In the genomic region with DNA sequence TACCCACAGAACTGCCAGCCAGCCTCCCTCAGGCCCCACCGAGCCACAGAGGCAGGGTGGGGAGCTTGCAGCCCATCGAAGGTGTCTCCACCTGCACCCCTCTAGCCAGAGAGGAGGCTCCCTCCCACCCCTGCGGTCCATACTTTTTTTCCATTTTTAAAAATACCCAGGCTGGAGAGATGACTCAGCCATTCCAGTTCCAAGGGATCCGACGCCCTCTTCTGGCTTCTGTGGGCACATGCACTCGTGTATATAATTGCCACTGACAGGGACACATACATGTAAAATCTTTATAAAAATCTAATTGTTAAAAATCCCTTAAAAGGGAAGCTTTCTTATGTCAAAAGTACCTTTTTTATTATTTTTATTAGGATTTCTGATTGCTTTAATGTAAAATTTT, we compare ENCODE assay signal across 12 mouse cellular contexts. TPM values are rescaled to one million over a fixed set of nuclear protein-coding genes. Genes with fewer than 3 reads are reported as not detected.
DNase-seq lines count a peak whose midpoint lies in the region; ATAC-seq and TF ChIP-seq lines count a peak whose summit lies in the region.
"Had no signal": no experiment of that assay in that cellular context is flagged by ENCODE, and none has a peak within 500 bp of the region (broad histone marks: within the 10 kb centered on the region; RNA-seq: fewer than 3 reads in every experiment).

No protein-coding gene starts in this region.

- no peak overlapping the region for H3K4me2 ChIP-seq in forebrain, postnatal 0 days (ENCODE audit: low read depth)
- no peak overlapping the region for H3K4me2 ChIP-seq in liver, embryonic 11.5 days
- H3K4me2 ChIP-seq in liver, embryonic 14.5 days (ENCODE audit: low read depth): no peak overlapping the region
- H3K4me2 ChIP-seq: embryonic facial prominence, embryonic 15.5 days; heart, embryonic 12.5 days had no signal

- no peak overlapping the region for H3K27ac ChIP-seq in forebrain, postnatal 0 days (ENCODE audit: low read depth, low read length)
- H3K27ac ChIP-seq in forebrain, embryonic 10.5 days: no peak overlapping the region
- H3K27ac ChIP-seq in liver, embryonic 11.5 days (ENCODE audit: low read depth, low read length): no peak overlapping the region
- no peak overlapping the region for H3K27ac ChIP-seq in liver, embryonic 14.5 days
- H3K27ac ChIP-seq: embryonic facial prominence, embryonic 15.5 days had no signal

- H3K4me1 ChIP-seq in forebrain, postnatal 0 days (ENCODE audit: insufficient read depth): no peaks in the 10 kb centered on the region
- H3K4me1 ChIP-seq in forebrain, embryonic 10.5 days: no peaks in the 10 kb centered on the region
- peaks cover 11% of the 10 kb centered on the region for H3K4me1 ChIP-seq in liver, embryonic 11.5 days (replicated peaks; ENCODE audit: control insufficient read depth, insufficient read depth, low read length)
- peaks cover 8 to 15% of the 10 kb centered on the region in 2 experiments for H3K4me1 ChIP-seq in liver, embryonic 14.5 days (replicated peaks; ENCODE audit: control insufficient read depth in 2 of 2, insufficient read depth in 2 of 2, low read length in 1 of 2)
- H3K4me1 ChIP-seq: embryonic facial prominence, embryonic 15.5 days had no signal

- H3K9ac ChIP-seq in forebrain, postnatal 0 days: no peak overlapping the region
- no peak overlapping the region for H3K9ac ChIP-seq in liver, embryonic 11.5 days (ENCODE audit: low read depth, low read length)
- no peak overlapping the region for H3K9ac ChIP-seq in liver, embryonic 14.5 days (replicated peaks)
- H3K9ac ChIP-seq: embryonic facial prominence, embryonic 15.5 days; heart, embryonic 12.5 days had no signal

- H3K27me3 ChIP-seq in forebrain, postnatal 0 days (ENCODE audit: insufficient read depth, low read length): no peaks in the 10 kb centered on the region
- no peaks in the 10 kb centered on the region for H3K27me3 ChIP-seq in forebrain, embryonic 10.5 days (ENCODE audit: poor library complexity, severe bottlenecking)
- no peaks in the 10 kb centered on the region for H3K27me3 ChIP-seq in liver, embryonic 11.5 days (replicated peaks; ENCODE audit: control insufficient read depth, insufficient read depth, low read length)
- no peaks in the 10 kb centered on the region for H3K27me3 ChIP-seq in liver, embryonic 14.5 days (ENCODE audit: control insufficient read depth, insufficient read depth, low read length)
- H3K27me3 ChIP-seq: embryonic facial prominence, embryonic 15.5 days; heart, embryonic 12.5 days had no signal

- WGBS in forebrain, postnatal 0 days: 95% methylated on average over 6 of the region's 6 CpGs
- 94% methylated on average over 6 of the region's 6 CpGs for WGBS in forebrain, embryonic 10.5 days
- 93% methylated on average over 6 of the region's 6 CpGs for WGBS in liver, embryonic 11.5 days
- WGBS in liver, embryonic 14.5 days (ENCODE audit: insufficient replicate concordance): 73% methylated on average over 6 of the region's 6 CpGs

- no peak overlapping the region for H3K4me3 ChIP-seq in forebrain, postnatal 0 days (ENCODE audit: low read depth, low read length)
- H3K4me3 ChIP-seq in forebrain, embryonic 10.5 days: no peak overlapping the region
- no peak overlapping the region for H3K4me3 ChIP-seq in liver, embryonic 11.5 days (ENCODE audit: low read depth, low read length)
- no peak overlapping the region for H3K4me3 ChIP-seq in liver, embryonic 14.5 days (ENCODE audit: insufficient read depth in 1 of 2, low read depth in 2 of 2, low read length in 2 of 2)
- H3K4me3 ChIP-seq: embryonic facial prominence, embryonic 15.5 days; heart, embryonic 12.5 days had no signal

- H3K9me3 ChIP-seq in forebrain, postnatal 0 days (ENCODE audit: low read length): no peaks in the 10 kb centered on the region
- H3K9me3 ChIP-seq in forebrain, embryonic 10.5 days: no peaks in the 10 kb centered on the region
- H3K9me3 ChIP-seq in liver, embryonic 11.5 days (ENCODE audit: control insufficient read depth, low read length): no peaks in the 10 kb centered on the region
- H3K9me3 ChIP-seq in liver, embryonic 14.5 days (ENCODE audit: control insufficient read depth, low read length): no peaks in the 10 kb centered on the region
- H3K9me3 ChIP-seq: embryonic facial prominence, embryonic 15.5 days; heart, embryonic 12.5 days had no signal

- TF ChIP-seq EP300 in liver, embryonic 14.5 days (IDR thresholded peaks at IDR 0.05; ENCODE audit: low read depth): no peak

- peaks cover 48% of the 10 kb centered on the region for H3K36me3 ChIP-seq in forebrain, postnatal 0 days (ENCODE audit: insufficient read depth)
- H3K36me3 ChIP-seq in forebrain, embryonic 10.5 days (replicated peaks): peaks cover 65% of the 10 kb centered on the region
- 0 out of 2 replicates have a peak, but pooled peaks cover 3% of the 10 kb centered on the region for H3K36me3 ChIP-seq in liver, embryonic 11.5 days (ENCODE audit: control insufficient read depth, insufficient read depth, low read length)
- H3K36me3 ChIP-seq in liver, embryonic 14.5 days (replicated peaks; ENCODE audit: control insufficient read depth, insufficient read depth, low read depth): no peaks in the 10 kb centered on the region; the same call in 1 of the 2 replicates

- no peak for ATAC-seq in forebrain, postnatal 0 days
- no peak for ATAC-seq in liver, embryonic 11.5 days (replicated peaks; ENCODE audit: low FRiP score)
- ATAC-seq in liver, embryonic 14.5 days (ENCODE audit: insufficient read depth): no peak
- ATAC-seq: inflammation-experienced regulatory T-cells, adult 6 months had no signal

- DNase-seq in forebrain, postnatal 0 days: no peak
- no peak for DNase-seq in forebrain, embryonic 10.5 days (ENCODE audit: extremely low spot score, low spot score)
- DNase-seq in liver (peak; percentile 34), ES-CJ7 (ENCODE audit: low read depth, low spot score) (peak; percentile 50)
- no peak for DNase-seq in liver, embryonic 11.5 days (ENCODE audit: low spot score)
- no peak for DNase-seq in liver, embryonic 14.5 days (ENCODE audit: low read depth in 3 of 3, low spot score in 3 of 3)
- DNase-seq in ovary, postnatal 36 days (ENCODE audit: low spot score): no peak
- no peak for DNase-seq in layer of hippocampus, postnatal 10 days (ENCODE audit: low spot score in 2 of 2)

- TF ChIP-seq CTCF in forebrain, postnatal 0 days (IDR thresholded peaks at IDR 0.05; ENCODE audit: low read depth): peak; percentile 27; the same call in 1 of the 2 replicates
- peak; percentile 48 for TF ChIP-seq CTCF in liver, embryonic 14.5 days (IDR thresholded peaks at IDR 0.05; ENCODE audit: low read depth)

RNA-seq across cellular contexts. Expression of a gene that starts 13.7 kb away (rescaled TPM):
- 12.6 and 14.8 TPM in 2 replicates for total RNA-seq in forebrain, postnatal 0 days (2014; rRNA removed)
- 28.8 and 31.0 TPM in 2 replicates for polyA plus RNA-seq in forebrain, postnatal 0 days (2015; fragmentation: Nextera tagmentation; extraction: Ambion mirVana)
- polyA plus RNA-seq in forebrain, embryonic 10.5 days (2016; fragmentation: Nextera tagmentation; extraction: Ambion mirVana): 103 and 112 TPM in 2 replicates
- 33.3 and 40.6 TPM in 2 replicates for polyA plus RNA-seq in liver, embryonic 11.5 days (2014; fragmentation: Nextera tagmentation; extraction: Ambion mirVana)
- 11.7 and 17.2 TPM in 2 replicates for polyA plus RNA-seq in liver, embryonic 14.5 days (2012; rRNA removed)
- polyA plus RNA-seq in liver, embryonic 14.5 days (2014; fragmentation: Nextera tagmentation; extraction: Ambion mirVana): 30.6 and 33.0 TPM in 2 replicates
- 10 to 100 TPM; 33.9 to 39.5 TPM for total RNA-seq in layer of hippocampus, postnatal 10 days (2021)
- total RNA-seq: megakaryocyte, adult 5-6 weeks had no signal

RNA-seq across cellular contexts. Expression of a gene that starts 59.9 kb away (rescaled TPM):
- 39.2 and 39.7 TPM in 2 replicates for total RNA-seq in forebrain, postnatal 0 days (2014; rRNA removed)
- polyA plus RNA-seq in forebrain, postnatal 0 days (2015; fragmentation: Nextera tagmentation; extraction: Ambion mirVana): 33.9 and 36.3 TPM in 2 replicates
- 31.9 and 36.0 TPM in 2 replicates for polyA plus RNA-seq in forebrain, embryonic 10.5 days (2016; fragmentation: Nextera tagmentation; extraction: Ambion mirVana)
- 15.9 and 16.7 TPM in 2 replicates for polyA plus RNA-seq in liver, embryonic 11.5 days (2014; fragmentation: Nextera tagmentation; extraction: Ambion mirVana)
- polyA plus RNA-seq in liver, embryonic 14.5 days (2012; rRNA removed): 3.0 and 3.6 TPM in 2 replicates
- 3.7 and 4.7 TPM in 2 replicates for polyA plus RNA-seq in liver, embryonic 14.5 days (2014; fragmentation: Nextera tagmentation; extraction: Ambion mirVana)
- total RNA-seq in layer of hippocampus, postnatal 10 days (2021): 10 to 100 TPM; 29.7 to 35.4 TPM

RNA-seq across cellular contexts. Expression of a gene that starts 60.0 kb away (rescaled TPM):
- 90.3 and 91.5 TPM in 2 replicates for total RNA-seq in forebrain, postnatal 0 days (2014; rRNA removed)
- 62.3 and 72.6 TPM in 2 replicates for polyA plus RNA-seq in forebrain, postnatal 0 days (2015; fragmentation: Nextera tagmentation; extraction: Ambion mirVana)
- polyA plus RNA-seq in forebrain, embryonic 10.5 days (2016; fragmentation: Nextera tagmentation; extraction: Ambion mirVana): 21.0 and 22.9 TPM in 2 replicates
- polyA plus RNA-seq in liver, embryonic 11.5 days (2014; fragmentation: Nextera tagmentation; extraction: Ambion mirVana): 56.1 and 56.6 TPM in 2 replicates
- polyA plus RNA-seq in liver, embryonic 14.5 days (2012; rRNA removed): 47.3 and 78.1 TPM in 2 replicates
- polyA plus RNA-seq in liver, embryonic 14.5 days (2014; fragmentation: Nextera tagmentation; extraction: Ambion mirVana): 68.1 and 80.0 TPM in 2 replicates
- 100 to 1,000 TPM; 105 to 115 TPM for total RNA-seq in layer of hippocampus, postnatal 10 days (2021)

Comparison
In these comparisons a context has a peak if more than half of its experiments do, and no peak if none do; other contexts are left out.
1. DNase-seq: peak in liver (single experiment) and ES-CJ7 (single experiment); none in forebrain, postnatal 0 days (single experiment), forebrain, embryonic 10.5 days (single experiment), liver, embryonic 11.5 days (single experiment), liver, embryonic 14.5 days (0 of 3), ovary, postnatal 36 days (single experiment) and layer of hippocampus, postnatal 10 days (0 of 2).